Mouse (Mus musculus) heart, adult 2 months (tissue): ENCODE data around the gene Gnb1l. TPM values are rescaled to one million over a fixed set of nuclear protein-coding genes. Genes with fewer than 3 reads are reported as not detected.
A peak's percentile ranks its signal among the peaks of the same experiment; 100 is the strongest.

Source experiments
- DNase-seq, 2 experiments: peaks; one replicate each; pipeline ENCODE4 v3.0.0; 2021
- H3K27ac ChIP-seq: fragments of 200-600 bp; 2 replicates; pipeline ENCODE4 v1.8.1; 2022
- H3K27me3 ChIP-seq: fragments of 200-500 bp; 2 replicates; pipeline ENCODE4 v1.6.1; 2012; ENCODE audit warnings: mild to moderate bottlenecking, low read length, inconsistent platforms, mixed read lengths; ENCODE audit not compliant: control insufficient read depth, insufficient read depth
- H3K36me3 ChIP-seq: fragments of 200-500 bp; 2 replicates; pipeline ENCODE4 v1.6.1; 2012; ENCODE audit warnings: low read length, inconsistent platforms; ENCODE audit not compliant: control insufficient read depth, insufficient read depth
- H3K4me1 ChIP-seq: fragments of 200-500 bp; 2 replicates; pipeline ENCODE4 v1.6.1; 2011; ENCODE audit warnings: low read length; ENCODE audit not compliant: control insufficient read depth, insufficient read depth
- H3K4me3 ChIP-seq: fragments of 200-600 bp; 2 replicates; pipeline ENCODE4 v1.8.1; 2022
- H3K79me2 ChIP-seq: fragments of 200-500 bp; replicated peaks from 2 replicates; pipeline ENCODE4 v1.6.1; 2012; ENCODE audit warnings: mild to moderate bottlenecking, inconsistent platforms, low read length, moderate library complexity, mixed read lengths; ENCODE audit not compliant: control insufficient read depth, insufficient read depth
- H3K9ac ChIP-seq: fragments of 200-500 bp; 2 replicates; pipeline ENCODE4 v1.6.1; 2012; ENCODE audit warnings: low read depth, mild to moderate bottlenecking, control low read depth, inconsistent platforms, low read length, mixed read lengths
- CTCF ChIP-seq: fragments of 200-600 bp; IDR thresholded peaks from 2 replicates; pipeline ENCODE4 v1.8.1; 2022; ENCODE audit warnings: antibody characterized with exemption, mild to moderate bottlenecking, moderate library complexity
- EP300 ChIP-seq: fragments of 200-500 bp; IDR thresholded peaks from 2 replicates; pipeline ENCODE4 v1.6.1; 2011; ENCODE audit warnings: low read depth, low read length, control low read depth; ENCODE audit not compliant: insufficient read depth
- POLR2A ChIP-seq: fragments of 200-500 bp; IDR thresholded peaks from 2 replicates; pipeline ENCODE4 v1.6.1; 2011; ENCODE audit warnings: mild to moderate bottlenecking, low read depth, low read length, control low read depth; ENCODE audit not compliant: insufficient read depth
- WGBS: fragments of 180-500 bp; shearing (Covaris S2); methylation state at CpG from one replicate; pipeline ENCODE4 v1.1.7; 2018; 5-methylcytosine and 5-hydroxymethylcytosine counted together
- intact Hi-C: fragments of 180-260 bp; cut with DNase I; formaldehyde crosslinking; loops from one replicate; pipeline ENCODE4 v1.15.1; 2025
- polyA plus RNA-seq: library from polyadenylated mRNA; depleted of rRNA; stranded (reverse); fragments of >200 nt; gene quantifications from 2 replicates; pipeline ENCODE4 v1.2.3, GENCODE M21; 2012
- total RNA-seq, 2 experiments: library from RNA; stranded (reverse); gene quantifications; 2 replicates each; pipeline ENCODE4 v1.2.3; 2021

Gene Gnb1l
- total and polyA plus RNA-seq, 3 experiments, result 5.3 to 8.5 (median 7.4) TPM

DNA sequence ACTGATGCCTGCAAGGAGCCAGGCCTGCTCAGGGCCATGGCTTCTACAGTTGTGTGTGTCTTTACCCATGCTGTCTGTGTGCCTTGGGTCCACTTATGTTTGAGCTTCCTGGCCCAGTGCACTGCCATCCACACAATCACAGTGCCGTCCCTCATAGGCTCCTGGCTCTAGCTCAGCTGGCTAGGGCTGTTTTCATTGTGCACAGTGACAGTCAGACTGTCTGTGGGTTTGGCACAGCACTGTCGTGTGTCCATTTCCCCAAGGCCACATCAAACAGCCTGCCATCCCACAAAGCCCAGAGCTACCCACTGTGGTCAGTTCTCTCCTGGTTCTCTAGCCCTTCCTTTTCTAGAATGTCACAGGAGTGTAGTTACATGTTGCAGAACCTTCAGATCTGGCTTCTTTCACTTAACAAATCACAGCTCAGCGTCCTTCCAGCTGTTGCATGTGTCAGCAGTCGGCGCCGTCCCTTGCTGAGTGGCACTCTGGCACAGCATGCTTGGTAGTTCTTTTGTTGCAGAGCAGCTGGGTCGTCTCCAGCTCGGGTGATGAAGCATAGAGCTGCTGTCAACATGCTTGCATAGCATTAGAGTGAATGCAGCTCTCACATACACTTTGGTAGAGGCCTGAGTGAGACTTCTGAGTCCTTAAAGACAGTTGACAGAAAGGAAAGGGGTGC is 44.8 kb downstream of the Gnb1l start:
- Histone ChIP-seq H3K4me3 (no peak overlapping the region), H3K27ac (no peak overlapping the region), H3K9ac (no peak overlapping the region), H3K79me2 (no peaks in the 10 kb centered on the region), H3K4me1 (no peaks in the 10 kb centered on the region), H3K27me3 (no peaks in the 10 kb centered on the region), H3K36me3 (no peaks in the 10 kb centered on the region)
- intact Hi-C loops, result no loop called here
- no peak for DNase-seq
- TF ChIP-seq EP300, result no peak
- no peak for TF ChIP-seq POLR2A
- TF ChIP-seq CTCF, result no peak
- 50% methylated on average over 8 of the region's 8 CpGs for WGBS

DNA sequence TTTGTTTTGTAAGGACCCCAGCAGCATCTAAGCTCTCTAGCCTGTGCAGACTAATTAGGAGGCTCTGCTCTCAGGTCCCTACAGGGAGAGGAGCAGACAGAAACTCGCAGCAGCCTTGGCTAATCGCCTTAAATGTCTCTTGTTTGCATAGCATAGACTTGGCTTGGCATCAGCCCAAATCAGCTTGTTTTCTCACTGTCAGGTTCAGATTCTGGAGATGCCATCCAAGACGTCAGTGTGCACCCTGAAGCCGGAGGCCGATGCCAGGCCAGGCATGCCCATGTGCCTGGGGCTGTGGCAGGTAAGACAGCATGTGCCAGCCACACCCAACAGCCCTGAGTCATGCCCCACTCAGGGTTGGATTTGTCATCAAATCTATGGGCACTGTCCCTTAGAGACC is 49.4 kb downstream of the Gnb1l start:
- Histone ChIP-seq H3K4me3 (no peak overlapping the region), H3K36me3 (no peaks in the 10 kb centered on the region), H3K4me1 (no peaks in the 10 kb centered on the region), H3K79me2 (no peaks in the 10 kb centered on the region), H3K27ac (no peak overlapping the region), H3K9ac (no peak overlapping the region), H3K27me3 (no peaks in the 10 kb centered on the region)
- 87% methylated on average over 5 of the region's 5 CpGs for WGBS
- intact Hi-C loops, result no loop called here
- DNase-seq, result no peak
- TF ChIP-seq CTCF (no peak), POLR2A (no peak), EP300 (no peak)

DNA sequence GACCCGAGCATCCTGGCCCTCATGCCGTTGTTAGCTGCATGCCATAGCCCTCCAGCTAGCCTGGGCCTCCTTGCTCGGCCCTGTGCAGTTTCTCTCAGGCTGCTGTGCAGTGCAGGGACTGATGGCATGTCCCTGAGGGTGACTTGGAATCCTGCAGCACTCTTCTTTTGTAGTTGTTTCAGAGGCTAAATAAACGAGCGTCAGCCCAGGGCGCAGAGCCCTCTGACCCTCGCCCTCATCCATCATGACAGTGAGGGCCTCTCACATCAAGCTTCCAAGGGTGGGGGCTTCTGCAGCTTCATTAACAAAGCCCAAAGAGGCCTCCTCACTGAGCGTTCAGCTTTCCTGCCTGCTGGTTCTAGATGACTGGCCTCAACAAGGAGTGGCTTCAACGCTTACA is 53.1 kb downstream of the Gnb1l start:
- Histone ChIP-seq H3K4me3 (no peak overlapping the region), H3K79me2 (no peaks in the 10 kb centered on the region), H3K27ac (no peak overlapping the region), H3K9ac (no peak overlapping the region), H3K4me1 (no peaks in the 10 kb centered on the region), H3K27me3 (no peaks in the 10 kb centered on the region), H3K36me3 (no peaks in the 10 kb centered on the region)
- TF ChIP-seq EP300, result no peak
- no peak for TF ChIP-seq CTCF
- TF ChIP-seq POLR2A, result no peak
- DNase-seq, result no peak
- intact Hi-C loops, result no loop called here
- WGBS, result 74% methylated on average over 9 of the region's 9 CpGs

- WGBS, result 87% methylated on average over 11 of the region's 11 CpGs
- Histone ChIP-seq H3K4me3 (no peak overlapping the region), H3K27ac (no peak overlapping the region), H3K4me1 (no peaks in the 10 kb centered on the region), H3K9ac (no peak overlapping the region), H3K36me3 (no peaks in the 10 kb centered on the region), H3K79me2 (no peaks in the 10 kb centered on the region), H3K27me3 (no peaks in the 10 kb centered on the region)
- intact Hi-C loops, result no loop called here
- no peak for DNase-seq
- no peak for TF ChIP-seq CTCF
- no peak for TF ChIP-seq POLR2A
- no peak for TF ChIP-seq EP300
These were observed 53.7 kb downstream of the Gnb1l start for GRCm38 (mm10) chr16:18552106-18552710.

DNA sequence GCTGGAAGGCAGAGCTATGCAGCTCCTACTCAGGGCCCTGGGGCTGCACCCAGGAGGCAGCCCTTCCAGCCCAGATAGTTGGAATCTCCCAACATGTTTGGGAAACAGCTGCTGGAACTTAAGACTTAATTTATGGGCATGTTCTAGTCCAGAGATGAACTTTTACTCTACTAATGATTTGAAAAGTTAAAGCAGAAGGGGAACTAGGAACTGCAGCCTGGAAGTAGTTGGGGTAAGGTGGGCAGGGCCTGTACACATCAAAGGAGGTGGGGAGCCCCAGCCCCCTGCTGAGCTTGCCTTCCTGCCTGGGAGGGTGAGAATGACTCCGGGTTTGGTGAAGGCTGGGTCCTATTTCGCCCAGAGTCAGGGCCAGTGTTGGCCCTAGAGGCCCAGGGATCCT is 56.2 kb downstream of the Gnb1l start:
- Histone ChIP-seq H3K27ac (no peak overlapping the region), H3K4me3 (no peak overlapping the region), H3K79me2 (no peaks in the 10 kb centered on the region), H3K27me3 (no peaks in the 10 kb centered on the region), H3K9ac (no peak overlapping the region), H3K36me3 (no peaks in the 10 kb centered on the region), H3K4me1 (no peaks in the 10 kb centered on the region)
- TF ChIP-seq POLR2A, result no peak
- TF ChIP-seq CTCF, result no peak
- TF ChIP-seq EP300, result no peak
- WGBS, result 73% methylated on average over 2 of the region's 2 CpGs
- intact Hi-C loops, result no loop called here
- DNase-seq, result no peak

DNA sequence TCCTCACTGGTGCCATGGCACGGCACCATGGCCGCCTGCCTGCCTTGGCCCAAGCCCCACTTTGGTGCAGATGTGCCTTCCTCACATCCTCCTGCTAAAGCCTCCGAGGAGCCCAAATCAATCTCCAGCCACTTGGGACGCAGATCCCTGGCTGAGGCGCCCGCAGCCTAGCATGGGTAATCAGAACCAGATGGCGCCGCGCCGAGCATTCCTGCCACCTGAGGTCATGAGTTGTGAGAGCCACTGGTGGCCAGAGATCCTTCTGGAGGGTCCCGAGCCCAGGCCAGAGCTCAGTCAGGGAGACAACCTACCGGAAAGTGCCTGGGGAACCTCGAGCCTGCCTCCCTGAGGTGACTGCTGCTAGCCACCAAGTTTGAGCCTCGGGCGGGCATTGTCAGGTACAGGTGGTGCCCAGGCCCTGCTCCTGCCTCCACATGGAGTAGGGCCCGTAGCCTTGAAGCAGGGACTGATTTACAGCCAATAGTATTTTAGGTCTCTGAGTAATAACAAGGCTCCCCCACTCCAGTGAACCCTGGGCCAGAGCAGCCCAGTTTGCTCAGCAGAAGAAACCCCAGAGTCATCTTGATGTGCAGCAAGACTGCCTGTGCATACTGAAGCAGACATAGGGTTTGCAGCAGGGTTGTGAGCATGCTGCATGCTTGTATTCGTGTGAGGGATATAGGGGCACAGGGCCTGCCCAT is 56.9 kb downstream of the Gnb1l start:
- no peaks in the 10 kb centered on the region for H3K27me3 ChIP-seq
- H3K79me2 ChIP-seq, result no peaks in the 10 kb centered on the region
- no peak overlapping the region for H3K27ac ChIP-seq
- no peak overlapping the region for H3K4me3 ChIP-seq
- no peaks in the 10 kb centered on the region for H3K4me1 ChIP-seq
- TF ChIP-seq POLR2A (no peak), CTCF (peak; percentile 12; the same call in 1 of the 2 replicates), EP300 (no peak)
- DNase-seq, result peak; percentile 49 to 50
- WGBS, result 44% methylated on average over 17 of the region's 17 CpGs
- no peak overlapping the region for H3K9ac ChIP-seq
- intact Hi-C loops, result no loop called here
- no peaks in the 10 kb centered on the region for H3K36me3 ChIP-seq
